Mouse (Mus musculus): ENCODE measurements around the gene Cwf19l1.

- TF ChIP-seq POLR2A (IDR thresholded peaks at IDR 0.05; ENCODE audit: low read depth, low read length): no peak
- TF ChIP-seq CTCF (IDR thresholded peaks at IDR 0.05; ENCODE audit: extremely low read depth, insufficient read depth, insufficient read length, insufficient replicate concordance): no peak
Observed at GRCm38 (mm10) chr19:44068232-44068631, 67.4 kb downstream of the Cwf19l1 start.

Measured in spleen, adult 2 months (tissue).